Mouse (Mus musculus) ES-E14 (cell line): ENCODE measurements around the gene Pld1. TPM values are rescaled to one million over a fixed set of nuclear protein-coding genes. Genes with fewer than 3 reads are reported as not detected.

Source experiments
- DNase-seq: peaks from one replicate; pipeline ENCODE4 v3.0.0-alpha.2; 2013; ENCODE audit warnings: low read depth, low spot score
- H3K27ac ChIP-seq: 2 replicates; pipeline ENCODE4 v1.5.1; 2012; ENCODE audit warnings: low read depth, mild to moderate bottlenecking, low read length, moderate library complexity, mixed read lengths; ENCODE audit not compliant: poor library complexity, insufficient read depth, severe bottlenecking
- H3K36me3 ChIP-seq: 2 replicates; pipeline ENCODE4 v1.6.1; 2012; ENCODE audit warnings: mild to moderate bottlenecking, low read length, moderate library complexity, mixed read lengths; ENCODE audit not compliant: control insufficient read depth, poor library complexity, insufficient read depth, severe bottlenecking
- H3K4me1 ChIP-seq, 2 experiments: fragments of 150-350 bp in 1 of 2; sonication (generic) in 1 of 2; 2 replicates each; pipeline ENCODE4 v1.6.1; 2012; ENCODE audit warnings: low read length in 2 of 2, mild to moderate bottlenecking in 1 of 2, mixed read lengths in 1 of 2; ENCODE audit not compliant: control insufficient read depth in 2 of 2, insufficient read depth in 2 of 2, poor library complexity in 1 of 2
- H3K4me3 ChIP-seq, 2 experiments: fragments of 150-350 bp in 1 of 2; sonication (generic) in 1 of 2; 2 replicates each; pipeline ENCODE4 v1.5.1; 2012; ENCODE audit warnings: low read length in 2 of 2, low read depth in 1 of 2, mild to moderate bottlenecking in 1 of 2, mixed read lengths in 1 of 2; ENCODE audit not compliant: insufficient read depth in 1 of 2, poor library complexity in 1 of 2, severe bottlenecking in 1 of 2
- H3K9ac ChIP-seq: 2 replicates; pipeline ENCODE4 v1.6.1; 2012; ENCODE audit warnings: low read depth, mild to moderate bottlenecking, low read length, mixed read lengths; ENCODE audit not compliant: poor library complexity, insufficient read depth, severe bottlenecking
- H3K9me3 ChIP-seq: fragments of 150-350 bp; sonication (generic); 2 replicates; pipeline ENCODE4 v1.6.1; 2012; ENCODE audit warnings: low read depth, mild to moderate bottlenecking, low read length; ENCODE audit not compliant: control insufficient read depth, insufficient read depth
- CHD2 ChIP-seq: IDR thresholded peaks from 2 replicates; pipeline ENCODE4 v1.6.1; 2014; ENCODE audit warnings: mild to moderate bottlenecking, low read depth, low read length, inconsistent platforms
- HCFC1 ChIP-seq: IDR thresholded peaks from 2 replicates; pipeline ENCODE4 v1.6.1; 2012; ENCODE audit warnings: low read length, inconsistent platforms, borderline replicate concordance; ENCODE audit not compliant: insufficient read depth
- MAFK ChIP-seq: IDR thresholded peaks from 2 replicates; pipeline ENCODE4 v1.6.1; 2014; ENCODE audit warnings: mild to moderate bottlenecking, low read depth, low read length, inconsistent platforms; ENCODE audit not compliant: insufficient read depth
- ZC3H11A ChIP-seq: IDR thresholded peaks from 2 replicates; pipeline ENCODE4 v1.6.1; 2012; ENCODE audit warnings: low read depth, mild to moderate bottlenecking, inconsistent platforms, low read length, borderline replicate concordance
- ZNF384 ChIP-seq: IDR thresholded peaks from 2 replicates; pipeline ENCODE4 v1.6.1; 2012; ENCODE audit warnings: low read depth, low read length, inconsistent platforms
- in situ Hi-C, 2 experiments: fragments of 600-800 bp; cut with MboI; formaldehyde crosslinking; loops; one replicate each; pipeline ENCODE4 v1.15.1; 2025; ENCODE audit warnings: low sequenced_read_pairs in 2 of 2, inconsistent platforms in 1 of 2; ENCODE audit not compliant: unreplicated experiment in 2 of 2
- total RNA-seq: library from RNA; depleted of rRNA; stranded (reverse); fragments of 300-350 nt; gene quantifications from 2 replicates; pipeline ENCODE4 v1.2.3, GENCODE M21; 2012

The Pld1 gene
- total RNA-seq, 1 experiment = 4.8 TPM

DNA sequence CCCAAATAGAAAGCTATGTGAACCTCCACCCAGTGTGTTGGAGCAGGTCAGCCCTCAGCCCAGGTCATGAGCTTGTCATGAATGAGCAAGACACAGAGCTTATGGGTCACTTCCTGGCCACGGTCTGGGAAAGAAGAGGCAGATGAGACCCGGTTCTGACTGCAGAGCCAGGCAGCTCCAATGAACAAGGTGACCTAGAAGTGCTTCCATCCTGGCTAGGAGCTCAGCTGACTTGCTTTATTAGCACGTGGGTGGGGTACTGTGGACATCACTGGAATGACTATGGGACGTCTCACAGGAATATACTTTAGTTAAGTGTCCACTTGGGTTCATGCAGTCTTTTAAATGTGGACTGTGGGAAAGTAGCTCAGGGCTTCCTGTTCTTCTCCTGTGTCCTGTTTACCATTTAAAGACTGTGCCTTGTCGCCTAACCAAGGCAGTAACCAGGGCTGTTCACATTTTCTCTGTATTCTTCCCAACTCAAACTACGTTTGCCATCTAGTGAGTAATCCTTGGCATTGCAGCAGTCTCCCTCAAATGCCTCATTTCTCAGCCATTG, 169.0 kb downstream of the Pld1 start:
- no peak for TF ChIP-seq HCFC1
- peak; percentile 64; the same call in 1 of the 2 replicates for TF ChIP-seq ZC3H11A
- TF ChIP-seq CHD2 = no peak
- TF ChIP-seq ZNF384 = no peak
- TF ChIP-seq MAFK = no peak
- DNase-seq = no peak
- in situ Hi-C loops = no loop called here
- Histone ChIP-seq H3K4me1 (peaks cover 0 to 3% of the 10 kb centered on the region in 2 experiments; a peak in 1 of 4 replicates), H3K9ac (no peak overlapping the region), H3K4me3 (no peak overlapping the region), H3K27ac (no peak overlapping the region), H3K9me3 (no peaks in the 10 kb centered on the region), H3K36me3 (no peaks in the 10 kb centered on the region)

DNA sequence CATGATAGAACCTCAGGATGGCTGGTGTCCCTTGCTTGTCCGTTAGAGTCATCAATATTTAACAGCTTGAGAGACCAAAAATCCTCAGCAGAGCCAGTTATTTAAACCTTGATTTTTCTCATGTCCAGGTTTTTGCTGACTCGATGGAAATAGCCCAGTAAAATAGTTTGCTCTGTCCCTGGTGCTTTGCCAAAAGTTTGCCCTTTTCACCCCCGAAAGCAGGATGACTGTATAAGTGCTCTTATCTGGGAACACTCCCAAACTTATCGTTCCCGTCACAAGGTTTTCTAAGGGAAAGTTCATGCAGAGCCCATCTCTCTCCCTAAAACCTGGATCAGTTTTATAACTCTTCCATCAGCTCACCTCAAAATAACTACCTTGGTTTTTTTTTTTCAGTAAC, 173.0 kb downstream of the Pld1 start:
- Histone ChIP-seq H3K36me3 (no peaks in the 10 kb centered on the region), H3K27ac (no peak overlapping the region), H3K4me1 (peaks cover 0 to 3% of the 10 kb centered on the region in 2 experiments; a peak in 1 of 4 replicates), H3K9me3 (no peaks in the 10 kb centered on the region), H3K9ac (no peak overlapping the region), H3K4me3 (no peak overlapping the region)
- no peak for DNase-seq
- in situ Hi-C loops = no loop called here
- TF ChIP-seq ZNF384 (no peak), MAFK (peak; percentile 29; the same call in 1 of the 2 replicates), ZC3H11A (no peak)

DNA sequence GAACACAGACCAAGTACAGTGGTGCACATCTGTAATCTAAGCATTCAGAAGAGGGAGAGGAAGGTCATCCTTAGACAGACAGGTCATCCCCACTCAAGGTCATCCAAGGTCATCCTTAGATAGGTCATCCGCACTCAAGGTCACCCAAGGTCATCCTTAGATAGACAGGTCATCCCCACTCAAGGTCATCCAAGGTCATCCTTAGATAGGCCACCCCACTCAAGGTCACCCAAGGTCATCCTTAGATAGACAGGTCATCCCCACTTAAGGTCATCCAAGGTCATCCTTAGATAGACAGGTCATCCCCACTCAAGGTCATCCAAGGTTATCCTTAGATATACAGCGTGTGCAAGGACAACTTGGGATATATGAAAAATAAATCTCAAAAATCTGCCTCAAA, 175.4 kb downstream of the Pld1 start:
- Histone ChIP-seq H3K9me3 (no peaks in the 10 kb centered on the region), H3K4me1 (no peaks in the 10 kb centered on the region), H3K9ac (no peak overlapping the region), H3K27ac (no peak overlapping the region), H3K36me3 (no peaks in the 10 kb centered on the region), H3K4me3 (no peak overlapping the region)
- in situ Hi-C loops = no loop called here
- TF ChIP-seq MAFK = no peak
- TF ChIP-seq CHD2 = no peak
- no peak for TF ChIP-seq ZNF384
- no peak for TF ChIP-seq ZC3H11A
- TF ChIP-seq HCFC1 = no peak
- peak; percentile 25 for DNase-seq

DNA sequence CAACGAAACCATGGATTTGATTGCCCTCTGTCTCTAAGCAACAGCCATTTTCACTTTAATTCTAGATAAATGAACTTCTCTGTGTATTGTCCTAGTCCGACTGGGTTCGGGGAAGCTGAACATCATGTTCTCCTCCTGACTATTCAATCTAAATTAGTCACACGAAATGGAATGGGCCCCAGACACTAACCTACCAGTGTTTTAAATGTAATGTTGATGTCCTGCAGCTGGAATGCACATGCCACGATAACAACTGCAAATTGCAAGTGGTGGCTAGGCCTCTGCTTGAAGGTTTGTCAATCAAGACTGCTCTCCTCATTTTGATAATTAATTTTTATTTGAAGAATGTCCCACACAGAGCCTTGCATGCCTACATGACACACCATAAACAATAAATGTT, 203.2 kb downstream of the Pld1 start:
- DNase-seq = no peak
- Histone ChIP-seq H3K9ac (no peak overlapping the region), H3K4me1 (no peaks in the 10 kb centered on the region), H3K9me3 (no peaks in the 10 kb centered on the region), H3K27ac (no peak overlapping the region), H3K4me3 (no peak overlapping the region), H3K36me3 (no peaks in the 10 kb centered on the region; the same call in 1 of the 2 replicates)
- in situ Hi-C loops = no loop called here
- no peak for TF ChIP-seq ZNF384
- TF ChIP-seq MAFK = no peak

DNA sequence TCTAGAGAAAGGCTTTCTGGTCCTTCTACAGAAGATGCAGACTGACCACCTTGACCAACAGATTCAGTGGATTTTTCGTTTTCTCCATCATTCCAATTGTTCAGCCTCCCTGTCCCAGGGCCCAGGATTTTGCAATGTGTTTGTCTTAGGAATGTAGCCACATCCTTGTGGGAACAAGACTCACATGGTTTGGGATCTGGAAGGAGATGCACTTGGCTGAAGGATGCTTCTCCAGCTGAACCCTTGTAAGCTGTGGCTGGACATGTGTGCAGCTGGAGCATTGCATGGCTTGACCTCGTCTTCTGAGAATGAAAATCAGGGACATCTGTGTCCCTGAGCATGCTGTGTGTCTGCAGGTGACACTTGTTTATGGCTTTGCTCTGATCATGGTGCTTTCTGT, 203.6 kb downstream of the Pld1 start:
- H3K4me1 ChIP-seq = no peaks in the 10 kb centered on the region
- no peak overlapping the region for H3K9ac ChIP-seq
- DNase-seq = no peak
- no peak overlapping the region for H3K4me3 ChIP-seq
- H3K9me3 ChIP-seq = no peaks in the 10 kb centered on the region
- H3K36me3 ChIP-seq = no peaks in the 10 kb centered on the region; the same call in 1 of the 2 replicates
- H3K27ac ChIP-seq = no peak overlapping the region
- in situ Hi-C loops = no loop called here
- no peak for TF ChIP-seq ZNF384
- TF ChIP-seq CHD2 = no peak
- no peak for TF ChIP-seq MAFK
- TF ChIP-seq ZC3H11A = no peak
- no peak for TF ChIP-seq HCFC1
